Mouse (Mus musculus) right cerebral cortex, postnatal 25 days (tissue): Measurements from ENCODE around the gene Dcaf17.

Experiments used
- DNase-seq: peaks from one replicate; pipeline ENCODE4 v3.0.0; 2022

The Dcaf17 gene

DNA sequence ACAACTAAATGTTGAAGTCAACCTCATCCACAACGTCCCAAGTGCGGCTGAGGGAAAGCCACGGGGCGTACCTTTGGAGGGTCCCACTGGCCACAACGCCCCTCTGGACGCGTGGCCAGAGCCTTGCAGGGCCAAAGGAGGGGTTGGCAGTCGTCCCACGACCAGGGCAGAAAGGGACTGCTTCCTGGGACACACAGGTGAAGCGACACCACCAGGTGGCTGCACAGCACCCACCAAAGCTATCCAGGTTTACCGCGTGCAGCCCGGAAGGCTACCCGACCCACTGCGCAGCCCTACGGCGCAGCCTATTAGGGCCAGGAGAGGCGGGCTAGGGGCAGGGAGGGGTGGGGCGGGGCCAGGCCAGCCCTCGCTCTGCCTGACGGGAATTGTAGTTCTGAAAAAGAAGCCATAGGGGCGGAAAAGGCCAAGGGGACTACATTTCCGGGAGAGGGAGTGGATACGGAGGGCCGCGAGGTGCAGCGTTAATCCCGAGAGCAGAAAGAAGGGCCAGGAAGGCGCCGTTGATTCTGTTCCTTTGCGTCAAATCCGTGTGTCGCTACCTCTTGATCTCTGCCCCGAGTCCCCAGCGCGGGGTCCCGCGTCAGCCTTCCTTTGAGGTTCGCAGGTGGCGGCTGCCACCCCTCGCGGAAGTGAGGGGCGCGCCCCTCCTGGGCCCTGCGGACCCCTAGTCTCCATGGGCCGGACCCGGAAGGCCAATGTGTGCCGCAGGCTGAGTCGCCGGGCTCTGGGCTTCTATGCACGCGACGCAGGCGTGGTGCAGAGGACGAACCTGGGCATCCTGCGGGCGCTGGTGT, at the start of gene Dcaf17, which contains the start of gene Mettl8:
Dcaf17 (plus strand) TSS at position 29 of the 815 bp plus-strand sequence.
Mettl8 (minus strand) TSS at position 284 of the 815 bp plus-strand sequence.
- DNase-seq = peak; percentile 87

DNA sequence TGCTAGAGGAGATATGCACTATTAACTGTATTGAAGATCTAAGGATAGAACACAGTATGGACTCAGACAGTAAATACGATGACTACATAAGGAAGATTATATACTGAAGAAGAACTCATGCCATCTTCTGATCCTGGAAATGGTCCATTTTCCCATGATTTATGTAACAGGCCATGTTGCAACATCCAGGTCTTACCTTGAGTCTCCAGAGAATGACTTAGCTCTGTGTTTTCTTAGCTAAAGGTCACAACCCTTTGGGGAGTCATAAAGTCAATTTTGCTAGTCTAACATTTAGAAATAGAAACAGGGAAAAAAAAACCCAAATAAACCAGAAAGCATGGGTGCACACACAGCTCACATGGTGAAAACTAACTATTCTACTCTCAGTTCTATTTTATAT, 43.3 kb upstream of the Dcaf17 start:
- no peak for DNase-seq

DNA sequence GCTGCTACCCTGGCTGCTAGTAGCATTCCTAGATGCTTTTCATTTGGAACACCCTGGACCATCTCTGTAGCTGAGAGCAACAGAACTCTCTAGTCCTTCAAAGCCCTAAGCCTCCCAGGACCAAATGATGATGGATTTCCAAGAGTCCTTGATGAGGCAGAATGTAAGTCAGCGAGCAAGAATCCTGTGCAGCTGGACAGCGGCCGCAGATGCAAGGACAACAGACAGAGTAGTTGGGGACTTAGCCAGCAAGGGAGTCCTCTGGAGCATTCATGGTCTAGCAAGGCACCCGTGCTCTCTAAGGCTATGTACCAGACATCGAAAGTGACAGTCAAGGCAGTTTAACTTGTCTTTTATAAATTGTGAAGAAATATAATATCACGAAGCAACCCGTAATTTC, 41.6 kb upstream of the Dcaf17 start:
- no peak for DNase-seq

DNA sequence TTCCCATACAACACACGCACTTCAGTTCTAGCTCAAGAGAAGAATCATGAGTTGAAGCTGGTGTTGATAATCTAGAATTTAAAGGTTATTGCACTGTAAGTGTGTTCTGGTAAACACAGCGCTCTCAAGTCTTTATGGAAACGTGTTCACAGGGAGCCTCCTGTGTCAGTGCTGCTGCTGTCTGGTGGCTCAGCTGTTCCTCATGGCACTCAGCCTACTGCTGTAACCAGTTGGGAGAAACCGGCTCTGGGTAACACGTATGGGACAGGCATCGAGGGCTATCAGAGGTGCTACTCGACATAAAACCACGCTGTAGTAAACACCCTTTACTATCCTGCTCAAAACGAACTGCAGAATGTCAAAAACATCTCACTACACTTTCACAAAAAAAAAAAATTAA, 35.9 kb upstream of the Dcaf17 start:
- DNase-seq = no peak

DNA sequence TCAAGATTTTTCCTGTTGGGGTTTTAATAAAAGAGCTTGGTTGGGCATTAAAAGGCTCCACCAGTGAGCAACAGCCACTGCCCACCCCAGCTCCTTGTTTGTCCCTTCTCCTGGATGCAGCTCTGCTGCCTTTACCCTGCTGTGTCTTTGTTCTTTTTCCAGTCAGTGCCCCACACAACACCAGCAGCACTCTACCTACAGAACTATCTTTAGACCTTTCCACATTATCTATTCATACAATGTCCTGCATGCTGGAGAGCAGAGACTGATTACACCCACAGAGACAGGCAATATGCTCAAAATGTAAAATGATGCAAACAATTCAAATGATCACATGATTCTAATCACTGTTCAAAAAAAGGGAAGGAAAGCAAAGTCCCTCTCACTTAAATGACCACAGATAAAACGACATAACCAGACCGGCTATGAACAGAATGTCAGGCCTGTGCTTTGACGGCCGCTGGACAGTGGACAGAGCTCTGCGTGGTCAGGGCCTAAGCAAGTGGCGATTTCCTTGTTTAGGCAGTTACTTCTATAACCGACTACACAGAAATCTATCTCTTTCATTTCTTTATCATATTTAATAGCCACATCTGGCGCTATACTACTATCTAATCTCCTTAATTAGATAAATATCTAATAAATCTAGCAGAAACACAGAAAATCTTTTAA, 35.3 kb upstream of the Dcaf17 start:
- no peak for DNase-seq

DNA sequence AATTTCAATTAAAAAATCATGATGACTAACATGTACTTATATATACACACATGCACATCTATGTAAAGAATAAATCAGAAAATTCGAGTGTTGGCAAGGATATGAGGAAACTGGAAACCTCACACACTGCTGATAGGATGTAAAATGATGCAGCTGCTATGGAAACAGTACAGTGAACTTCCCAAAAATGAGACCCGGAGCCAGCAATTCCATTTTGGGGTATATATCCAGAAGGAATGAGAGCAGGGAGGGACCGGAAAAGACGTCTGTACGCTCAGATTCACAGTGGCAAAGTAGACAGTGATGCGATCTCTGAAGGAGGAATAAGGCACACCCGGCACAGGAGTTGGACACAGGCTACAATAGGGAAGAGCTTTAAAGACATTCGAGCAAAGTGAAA, 34.5 kb upstream of the Dcaf17 start:
- DNase-seq = peak; percentile 31

DNA sequence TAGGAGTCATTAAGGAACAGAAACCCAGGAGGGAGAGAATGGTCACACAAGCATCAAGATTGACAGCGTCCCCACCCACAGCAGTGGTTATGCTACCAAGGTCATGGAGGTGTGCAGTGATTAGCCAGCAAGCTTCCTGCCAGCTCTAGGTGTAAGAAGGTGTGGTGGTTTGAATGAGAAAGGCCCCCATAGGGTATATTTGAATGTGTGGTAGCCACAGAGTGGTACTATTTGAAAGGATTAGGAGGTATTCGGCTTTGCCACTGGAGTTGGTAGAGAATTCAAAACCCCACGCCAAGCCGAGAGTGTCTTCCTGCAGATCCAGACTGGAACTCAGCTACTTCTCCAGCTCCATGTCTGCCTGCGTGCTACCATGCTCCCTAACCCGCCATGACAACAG, 32.1 kb upstream of the Dcaf17 start:
- DNase-seq = no peak

DNA sequence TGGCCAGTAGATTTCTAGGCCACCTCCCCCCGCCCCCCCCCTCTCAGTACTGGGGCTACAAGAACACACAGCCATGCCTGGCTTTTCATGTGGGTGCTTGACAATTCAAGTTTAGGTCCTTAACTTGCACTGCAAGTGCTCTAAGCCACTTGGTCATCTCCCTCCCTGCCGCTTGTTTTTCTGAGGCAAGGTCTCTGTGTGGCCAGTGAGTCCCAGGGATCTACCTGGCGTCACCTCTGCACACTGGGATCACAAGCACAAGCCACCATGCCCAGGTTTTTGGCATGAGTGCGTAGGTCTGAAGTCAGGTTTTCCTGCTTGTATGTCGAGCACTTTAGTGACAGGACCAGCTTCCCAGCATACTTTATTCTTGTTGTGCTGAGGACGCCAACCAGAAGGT, 31.1 kb upstream of the Dcaf17 start:
- no peak for DNase-seq

DNA sequence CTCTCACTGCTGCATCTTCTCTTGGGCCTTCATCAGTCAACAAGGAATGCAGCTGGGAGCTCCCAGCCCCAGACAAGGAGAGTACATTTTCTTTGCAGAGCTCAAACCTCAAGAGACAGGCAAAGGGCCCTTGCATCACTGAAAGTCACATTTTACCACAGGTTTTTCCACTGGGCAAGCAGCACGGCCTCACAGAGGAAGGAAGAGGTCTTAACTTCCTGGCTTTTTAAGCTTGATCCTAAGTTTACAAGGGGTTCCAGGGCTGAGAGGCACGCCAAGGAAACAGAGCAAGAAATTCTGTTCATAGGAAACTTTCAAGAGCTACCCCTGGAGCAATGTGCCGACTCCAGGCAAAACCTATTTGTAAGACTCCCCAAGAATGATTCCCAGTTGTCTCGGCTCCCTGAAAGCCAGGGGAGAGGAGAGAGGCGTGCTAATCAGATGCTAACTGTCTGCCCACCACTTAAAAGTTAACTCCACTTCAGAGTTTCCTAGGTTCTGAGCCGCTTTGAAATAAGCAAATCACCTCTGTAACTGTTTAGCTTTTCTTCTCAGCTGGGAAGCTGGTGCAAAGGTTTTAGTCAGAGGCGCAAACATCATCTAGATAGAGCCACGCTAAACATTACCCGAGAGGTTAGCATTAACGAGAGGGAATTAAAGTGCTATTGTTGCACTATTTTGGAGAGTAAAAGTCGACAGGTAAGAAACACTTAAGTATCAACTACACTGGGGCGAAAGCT, 29.4 kb upstream of the Dcaf17 start:
- DNase-seq = no peak

DNA sequence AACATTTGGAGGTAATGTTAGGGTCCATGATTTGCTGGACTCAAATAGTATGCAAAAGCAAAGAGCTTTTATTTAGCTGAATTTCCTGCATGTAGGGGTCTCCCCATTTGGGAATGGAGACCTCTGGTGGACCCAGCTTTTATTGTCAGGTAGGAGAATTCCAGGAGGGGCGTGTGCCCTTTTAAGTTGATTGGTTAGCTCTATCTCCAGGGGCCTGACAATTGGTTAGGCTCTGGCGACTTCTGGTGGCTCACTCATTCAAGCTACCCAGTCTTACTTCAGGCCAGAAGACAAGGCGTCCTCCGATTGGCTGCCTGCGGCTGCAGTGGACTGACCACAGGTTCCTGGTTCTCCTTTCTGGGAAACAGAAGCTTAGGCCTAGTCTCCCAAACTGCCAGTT, 28.3 kb upstream of the Dcaf17 start:
- DNase-seq = no peak

DNA sequence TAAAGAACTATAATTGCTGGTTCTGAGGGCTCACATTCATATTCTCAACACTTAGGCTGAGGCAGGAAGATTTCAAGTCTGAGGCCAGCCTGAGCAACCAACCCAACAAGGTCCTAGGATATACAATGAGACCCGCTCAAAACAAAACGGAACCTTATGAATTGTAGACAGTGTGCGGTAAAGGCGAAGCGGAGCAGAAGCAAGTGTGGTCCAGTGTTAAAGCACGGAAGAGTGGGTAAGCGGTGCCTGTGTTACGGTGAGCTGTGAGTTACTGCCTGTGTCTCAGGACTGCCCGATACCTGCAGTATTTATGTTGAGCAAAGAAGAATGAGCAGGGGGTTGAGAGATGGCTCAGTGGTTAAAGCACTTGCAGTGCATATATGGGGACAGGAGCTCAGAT, 27.5 kb upstream of the Dcaf17 start:
- DNase-seq = no peak

DNA sequence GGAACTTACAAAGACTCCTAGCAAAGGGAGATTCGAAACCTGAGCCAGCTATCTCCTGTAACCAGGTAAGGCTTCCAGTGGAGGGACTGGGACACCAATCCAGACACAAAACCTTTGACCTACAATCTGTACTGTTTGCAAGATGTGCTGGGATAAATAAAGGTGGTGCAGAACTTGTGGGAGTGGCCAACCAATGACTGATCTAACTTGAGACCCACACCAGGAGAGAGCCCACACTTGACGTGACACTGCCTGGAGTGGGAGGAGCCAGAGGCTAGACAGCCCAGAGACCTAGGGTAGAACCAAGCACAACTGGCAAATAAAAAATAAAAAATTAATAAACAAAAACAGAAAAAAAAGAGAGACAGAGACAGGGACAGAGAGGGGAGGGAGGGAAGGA, 24.5 kb upstream of the Dcaf17 start:
- DNase-seq = no peak

DNA sequence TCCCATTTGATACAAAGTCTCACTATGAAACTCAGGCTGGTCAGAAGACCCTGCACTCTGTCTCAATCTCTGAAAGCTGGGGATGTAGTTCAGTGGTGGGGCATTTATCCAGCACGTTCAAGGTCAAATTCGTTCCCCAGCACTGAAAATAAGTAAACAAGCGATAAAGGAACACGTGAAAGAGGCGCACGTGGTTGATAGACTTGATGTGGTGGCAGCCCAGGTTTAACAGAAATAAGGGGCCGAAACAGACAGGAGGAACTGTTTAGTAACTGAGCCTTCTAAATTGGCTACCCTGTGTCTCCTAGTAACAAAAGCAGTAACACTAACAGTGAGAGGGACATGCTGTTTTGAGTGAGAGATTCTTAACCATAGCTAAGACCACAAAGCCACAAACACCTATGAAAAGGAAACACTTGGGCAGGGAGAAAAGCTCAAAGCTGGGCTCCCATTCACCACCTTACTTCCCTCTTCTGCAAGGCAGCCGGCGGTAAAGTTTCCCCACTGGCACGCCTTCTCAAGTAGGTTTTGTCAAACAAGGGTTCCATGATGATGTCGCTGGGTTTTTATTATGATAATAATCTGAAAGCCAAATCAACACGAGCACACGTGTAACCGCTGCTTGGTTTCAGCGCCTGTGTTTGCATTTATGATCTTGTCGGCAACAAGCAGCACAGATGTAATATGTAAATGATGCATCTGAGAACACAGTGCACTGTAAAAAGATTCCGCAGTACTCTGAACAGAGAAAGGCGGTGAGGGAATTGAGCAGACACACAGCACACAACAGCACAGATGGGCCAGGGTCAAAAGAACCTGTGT, 22.9 kb upstream of the Dcaf17 start:
- no peak for DNase-seq

DNA sequence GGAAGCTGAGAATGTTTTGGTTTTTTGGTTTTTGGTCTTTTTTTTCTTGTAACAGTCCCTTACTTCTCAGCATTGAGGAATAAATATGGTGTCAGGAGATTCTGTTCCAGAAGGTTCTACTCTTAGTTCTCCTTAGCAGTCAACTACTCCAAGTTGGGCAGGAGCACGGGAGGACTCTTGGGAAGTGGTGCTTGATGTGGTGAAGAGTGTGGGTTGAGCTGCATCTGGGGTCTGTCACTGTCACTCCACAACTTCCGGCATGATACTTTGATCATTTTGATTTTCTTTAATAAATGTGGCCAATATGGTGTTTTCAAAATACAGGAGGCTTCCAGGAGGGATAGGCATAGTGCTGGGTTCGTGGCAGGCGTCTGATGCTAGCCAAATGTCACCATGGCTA, 22.1 kb upstream of the Dcaf17 start:
- no peak for DNase-seq

DNA sequence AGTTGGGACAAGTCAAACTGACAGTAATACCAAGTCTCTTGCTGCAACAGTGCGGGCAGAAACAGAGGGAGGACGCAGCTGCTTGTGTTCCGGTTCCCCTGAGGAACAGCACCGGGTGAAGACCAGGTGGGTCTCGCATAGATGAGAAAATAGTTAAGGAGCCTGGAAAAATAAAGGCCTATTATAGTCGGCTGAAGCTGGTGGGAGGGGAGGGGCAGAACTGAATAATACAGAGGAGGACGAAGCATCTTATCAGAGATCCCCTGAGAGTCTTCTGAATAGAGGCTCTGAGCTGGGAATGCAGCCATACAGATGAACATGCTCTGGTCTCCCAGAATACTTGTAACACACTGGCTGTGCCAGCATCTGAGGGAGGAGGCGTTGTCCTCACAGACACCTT, 21.1 kb upstream of the Dcaf17 start:
- DNase-seq = no peak

DNA sequence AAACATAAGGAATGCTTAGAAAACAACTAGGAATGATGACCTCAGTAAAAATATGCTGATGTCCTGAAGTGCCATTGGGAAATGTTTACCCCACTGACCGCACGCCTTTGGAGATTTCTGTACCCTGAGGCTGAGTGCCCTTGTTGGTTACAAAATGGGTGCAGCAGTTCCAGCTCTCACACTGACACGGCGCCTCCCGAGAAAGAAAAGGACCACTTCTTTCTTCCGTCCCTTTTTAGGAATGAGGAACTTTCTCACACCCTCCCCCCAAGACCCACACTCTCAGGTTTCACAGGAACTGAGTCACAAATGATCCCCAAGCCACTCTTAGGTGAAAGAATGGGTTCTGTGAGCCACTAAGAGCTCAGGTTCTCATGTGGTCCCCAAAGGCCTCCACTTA, 17.7 kb upstream of the Dcaf17 start:
- DNase-seq = no peak

DNA sequence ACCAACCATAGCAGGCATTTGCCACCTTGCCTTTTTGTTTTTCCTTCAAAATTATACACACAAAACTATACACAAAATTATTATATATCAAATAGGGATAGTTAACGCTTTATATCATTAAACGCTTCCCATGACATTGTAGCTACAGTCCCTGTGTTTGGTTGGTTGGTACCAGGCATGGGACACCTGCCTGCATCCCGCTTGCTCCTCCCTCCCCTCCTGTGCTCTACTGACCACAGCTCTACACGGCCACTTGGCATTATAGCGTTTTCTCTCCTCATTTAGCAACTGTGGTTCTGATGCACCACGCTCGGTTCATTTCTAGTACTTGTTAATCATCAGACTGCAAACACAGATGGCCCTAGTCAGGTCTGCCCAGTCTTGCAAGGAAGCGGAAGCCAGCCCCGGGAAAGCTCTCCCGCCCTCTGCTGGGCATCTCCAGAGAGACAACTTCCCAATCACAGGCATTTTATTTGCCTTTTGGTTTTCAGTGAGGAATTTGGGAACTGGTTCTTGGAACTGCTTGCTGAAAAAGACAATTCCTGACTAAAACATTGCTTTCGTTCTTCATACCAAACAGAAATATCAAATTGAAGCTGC, 15.5 kb upstream of the Dcaf17 start:
- DNase-seq = peak; percentile 79

DNA sequence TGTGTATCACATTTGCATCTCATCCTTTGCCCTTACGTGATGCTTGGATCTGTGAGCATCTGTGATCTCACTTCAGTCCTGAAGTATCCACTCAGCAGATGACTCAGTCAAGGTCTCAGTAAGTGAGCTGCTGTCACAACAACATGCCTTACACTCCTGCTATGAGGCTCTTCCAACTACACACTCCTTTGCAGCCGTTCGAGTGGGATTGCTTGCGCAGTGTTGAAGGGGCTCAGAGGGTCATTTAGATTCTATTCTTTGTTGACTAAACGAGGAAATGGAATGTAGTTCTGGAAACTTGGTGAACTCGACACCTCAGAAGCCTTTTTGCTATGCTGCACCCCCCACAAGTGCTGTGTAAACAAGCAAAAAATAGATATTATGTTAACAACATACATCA, 9.0 kb upstream of the Dcaf17 start:
- no peak for DNase-seq

DNA sequence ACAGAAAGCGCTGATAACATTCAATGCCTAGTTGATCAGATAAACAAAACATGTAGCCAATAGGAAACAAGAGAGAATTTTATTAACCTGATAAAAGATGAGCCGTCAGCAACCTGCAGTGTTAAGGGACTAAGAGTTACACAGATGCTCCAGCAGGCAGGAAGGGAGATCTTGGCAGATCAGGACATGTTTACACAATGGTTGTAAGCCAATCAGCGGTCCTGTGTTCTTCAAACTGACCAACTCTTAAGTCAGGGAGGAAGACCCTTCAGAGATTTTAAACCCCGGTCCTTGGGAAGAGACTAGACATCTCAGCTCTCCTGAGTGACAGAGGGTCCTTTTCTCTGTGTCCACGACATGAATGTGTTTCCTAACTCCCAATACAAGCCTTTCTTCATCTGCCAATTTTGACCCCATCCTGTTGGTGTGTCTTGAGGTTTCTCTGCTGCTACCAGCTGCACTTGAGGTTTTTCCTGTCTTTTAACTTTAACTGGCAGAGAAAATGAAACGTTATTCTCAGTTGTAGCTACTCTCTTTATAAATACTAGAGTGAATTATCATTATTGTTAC, 8.3 kb upstream of the Dcaf17 start:
- DNase-seq = no peak

DNA sequence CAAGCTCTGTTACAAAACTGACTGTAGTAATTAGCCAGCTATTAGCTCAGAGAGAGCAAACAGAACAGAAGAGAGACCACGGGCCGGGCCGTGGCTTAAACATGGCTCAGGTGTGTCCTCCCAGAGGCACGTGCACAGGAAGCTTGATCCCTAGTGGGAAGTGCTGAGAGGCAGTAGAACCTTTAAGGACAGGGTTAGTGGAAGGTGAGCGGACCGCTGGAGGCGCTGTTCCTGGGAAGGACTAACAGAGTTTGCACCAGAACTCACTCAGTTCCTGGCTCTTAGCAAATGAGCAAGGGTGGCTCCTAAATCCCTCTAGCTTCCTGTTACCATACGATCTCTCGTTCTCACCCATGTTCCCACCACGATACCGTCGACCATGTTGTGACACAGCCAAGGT, 6.2 kb upstream of the Dcaf17 start:
- no peak for DNase-seq

DNA sequence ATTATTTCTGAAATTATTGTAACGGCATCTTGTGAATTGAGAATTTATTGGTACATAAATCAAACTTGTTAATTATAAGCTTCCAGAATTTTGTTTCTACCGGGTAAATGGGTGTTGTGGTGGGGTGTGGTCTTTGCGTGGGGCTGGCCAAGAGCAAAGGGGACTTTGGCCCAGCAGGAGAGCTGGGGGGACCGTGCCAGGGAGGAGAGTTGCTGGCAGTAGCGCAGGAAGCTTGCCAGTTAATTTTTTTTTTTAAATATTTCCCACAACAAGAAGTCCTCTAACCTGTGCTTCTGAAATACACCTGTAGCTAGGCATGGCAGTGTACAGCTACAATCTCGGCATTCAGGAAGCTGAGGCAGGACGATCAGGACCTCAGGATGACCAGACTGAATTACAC, 4.6 kb upstream of the Dcaf17 start:
- no peak for DNase-seq

DNA sequence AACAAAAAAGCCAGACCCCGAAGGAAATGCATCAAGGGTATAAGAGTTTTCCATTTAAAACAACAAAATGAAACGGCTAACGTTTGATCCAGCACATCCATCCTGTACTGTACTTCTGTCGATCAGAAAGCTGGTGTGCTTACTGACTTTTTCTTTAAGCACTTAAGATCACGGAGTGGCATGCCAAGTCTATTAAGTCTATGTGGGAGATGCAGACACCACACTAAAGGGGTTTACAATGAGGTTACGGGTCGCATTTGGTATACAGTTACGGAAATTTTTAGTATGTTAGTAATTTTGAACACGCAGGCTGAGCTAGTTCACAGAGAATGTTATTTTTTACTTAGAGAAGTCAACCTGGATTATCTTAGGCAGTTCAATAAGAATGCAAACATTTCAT, 412 bp upstream of the Dcaf17 start:
- DNase-seq = no peak
